Mouse (Mus musculus): ENCODE data around the gene Tmem135. TPM values are rescaled to one million over a fixed set of nuclear protein-coding genes. Genes with fewer than 3 reads are reported as not detected.

Gene Tmem135
- polyA plus RNA-seq, 1 experiment = not detected

DNA sequence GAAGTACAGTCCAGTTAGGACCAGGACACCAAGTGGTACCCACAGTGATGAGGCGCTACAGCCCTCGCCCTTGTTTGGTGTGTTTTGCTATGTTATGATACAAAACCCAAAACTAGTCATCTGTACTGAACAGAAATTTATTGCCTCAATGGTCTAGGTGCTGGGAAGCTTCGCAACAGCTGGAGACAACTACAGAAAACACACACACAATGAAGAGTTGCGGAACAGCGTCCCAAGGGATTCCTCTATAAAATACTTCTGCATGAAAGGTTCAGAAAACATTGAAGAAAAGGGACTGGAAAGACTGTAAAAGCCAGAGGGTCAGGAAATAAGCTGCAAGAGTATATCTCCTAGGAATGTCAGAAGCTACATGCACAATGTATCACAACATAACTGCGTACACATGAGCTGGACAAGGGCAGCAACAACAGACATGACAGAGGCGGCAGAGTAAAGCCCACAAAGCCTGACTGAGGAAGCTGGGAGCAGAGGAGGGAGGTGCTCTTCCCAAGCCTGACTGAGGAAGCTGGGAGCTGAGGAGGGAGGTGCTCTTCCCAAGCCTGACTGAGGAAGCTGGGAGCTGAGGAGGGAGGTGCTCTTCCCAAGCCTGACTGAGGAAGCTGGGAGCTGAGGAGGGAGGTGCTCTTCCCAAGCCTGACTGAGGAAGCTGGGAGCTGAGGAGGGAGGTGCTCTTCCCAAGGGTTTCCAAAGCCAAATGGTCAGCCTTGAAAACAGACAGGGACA, 137.8 kb downstream of the Tmem135 start:
- Histone ChIP-seq H3K4me3 (ENCODE audit: insufficient read depth, low read depth, low read length) (no peak overlapping the region), H3K27ac (ENCODE audit: insufficient read depth, low read depth, low read length) (no peak overlapping the region), H3K4me1 (ENCODE audit: control insufficient read depth, insufficient read depth, low read length) (peaks cover 2% of the 10 kb centered on the region; the same call in 1 of the 2 replicates)
- WGBS = 88% methylated on average over 7 of the region's 7 CpGs
- TF ChIP-seq POLR2A (IDR thresholded peaks at IDR 0.05; ENCODE audit: insufficient read depth, low read depth, low read length) = no peak
- TF ChIP-seq CTCF (IDR thresholded peaks at IDR 0.05; ENCODE audit: insufficient read depth, low read depth, low read length) = no peak

DNA sequence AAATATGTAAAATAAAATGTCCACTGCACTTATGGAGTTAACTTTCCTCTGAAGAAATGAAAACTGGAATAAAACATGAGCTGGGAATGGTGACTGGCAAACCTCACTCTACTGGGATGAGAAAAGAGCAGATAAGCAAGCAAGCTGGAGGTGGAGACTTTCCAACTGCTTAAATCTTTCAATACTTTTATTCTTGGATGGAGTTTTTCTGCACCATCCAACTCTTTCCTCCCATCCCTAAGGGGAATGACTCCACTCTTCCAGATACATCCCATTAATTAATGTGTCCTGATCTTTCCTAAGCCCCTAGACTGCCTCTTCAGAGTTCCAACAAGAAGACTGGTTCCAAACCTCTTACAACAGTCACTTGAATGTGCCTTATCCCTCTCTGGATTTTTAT, 143.1 kb downstream of the Tmem135 start:
- Histone ChIP-seq H3K4me3 (ENCODE audit: insufficient read depth, low read depth, low read length) (no peak overlapping the region), H3K4me1 (ENCODE audit: control insufficient read depth, insufficient read depth, low read length) (no peaks in the 10 kb centered on the region), H3K27ac (ENCODE audit: insufficient read depth, low read depth, low read length) (no peak overlapping the region)
- TF ChIP-seq POLR2A (IDR thresholded peaks at IDR 0.05; ENCODE audit: insufficient read depth, low read depth, low read length) (no peak), CTCF (IDR thresholded peaks at IDR 0.05; ENCODE audit: insufficient read depth, low read depth, low read length) (no peak)

DNA sequence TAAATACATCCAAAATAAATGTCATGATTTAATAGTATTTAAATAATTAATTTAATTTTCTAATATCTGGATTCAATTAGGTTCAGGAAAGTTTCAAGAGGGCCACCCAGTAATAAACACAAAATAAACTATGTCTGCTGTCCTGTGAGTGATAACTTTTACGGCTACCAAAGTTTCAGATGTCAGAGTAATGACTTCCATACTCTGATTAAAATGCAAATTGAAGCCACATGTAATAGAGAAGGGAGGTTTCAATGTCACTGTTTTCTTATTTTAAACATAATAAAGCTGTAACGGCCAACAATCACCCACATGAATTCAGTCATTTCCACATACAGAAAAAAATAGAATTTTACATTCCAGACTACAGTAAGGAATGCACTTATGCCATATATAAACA, 145.2 kb downstream of the Tmem135 start:
- 85% methylated on average over 2 of the region's 2 CpGs for WGBS
- TF ChIP-seq POLR2A (IDR thresholded peaks at IDR 0.05; ENCODE audit: insufficient read depth, low read depth, low read length) = no peak
- TF ChIP-seq CTCF (IDR thresholded peaks at IDR 0.05; ENCODE audit: insufficient read depth, low read depth, low read length) = no peak
- Histone ChIP-seq H3K27ac (ENCODE audit: insufficient read depth, low read depth, low read length) (no peak overlapping the region), H3K4me1 (ENCODE audit: control insufficient read depth, insufficient read depth, low read length) (no peaks in the 10 kb centered on the region), H3K4me3 (ENCODE audit: insufficient read depth, low read depth, low read length) (no peak overlapping the region)

DNA sequence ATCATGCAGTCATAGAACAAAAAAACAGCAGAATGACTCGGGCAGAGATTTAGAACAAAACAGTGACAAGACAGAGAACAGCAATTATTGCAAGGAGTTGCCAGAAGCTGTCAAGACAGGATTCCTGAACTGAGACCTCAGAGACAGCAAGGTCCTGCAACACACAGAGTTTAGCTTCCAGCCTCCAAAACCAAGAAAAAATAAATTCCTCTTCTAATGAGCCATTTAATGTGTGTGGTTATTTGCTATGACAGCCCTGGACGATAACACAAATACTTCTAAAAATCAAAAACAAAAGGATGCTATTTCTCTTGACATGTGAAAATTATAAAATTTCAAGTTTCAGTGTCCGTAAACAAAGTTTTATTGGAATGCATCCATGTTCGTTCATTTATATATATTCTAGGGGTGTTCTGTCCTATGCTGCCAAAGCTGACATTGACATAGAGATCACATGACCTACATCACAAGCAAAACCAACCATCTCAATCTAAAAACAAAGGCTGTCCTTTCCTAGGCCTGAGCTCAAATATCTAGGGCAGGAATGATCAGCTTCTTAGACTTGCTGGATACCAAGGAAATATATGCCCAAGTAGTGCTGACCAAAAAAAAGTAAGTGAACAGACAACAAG, 146.0 kb downstream of the Tmem135 start:
- no peak for TF ChIP-seq POLR2A (IDR thresholded peaks at IDR 0.05; ENCODE audit: insufficient read depth, low read depth, low read length)
- no peak for TF ChIP-seq CTCF (IDR thresholded peaks at IDR 0.05; ENCODE audit: insufficient read depth, low read depth, low read length)
- no peaks in the 10 kb centered on the region for H3K4me1 ChIP-seq (ENCODE audit: control insufficient read depth, insufficient read depth, low read length)
- no peak overlapping the region for H3K4me3 ChIP-seq (ENCODE audit: insufficient read depth, low read depth, low read length)
- 64% methylated on average over 4 of the region's 4 CpGs for WGBS
- H3K27ac ChIP-seq (ENCODE audit: insufficient read depth, low read depth, low read length) = no peak overlapping the region

DNA sequence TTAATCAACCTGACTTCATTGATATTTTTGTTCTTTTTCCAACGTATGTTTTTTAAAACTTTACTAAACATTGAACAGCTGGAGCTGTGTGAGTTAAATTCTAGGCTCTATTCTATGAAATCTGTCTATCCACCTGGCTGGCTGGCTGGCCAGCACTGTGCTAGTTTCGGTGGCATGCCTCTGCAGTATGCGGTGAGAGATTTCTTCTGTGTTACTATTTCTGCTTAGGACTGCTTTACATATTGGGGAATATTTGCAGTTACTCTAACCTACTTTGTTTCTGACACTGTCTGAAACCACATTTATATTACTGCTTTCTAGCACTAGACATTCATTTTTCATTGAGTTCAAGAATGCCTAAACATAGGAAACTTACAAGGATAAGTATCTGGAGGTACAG, 150.2 kb downstream of the Tmem135 start:
- WGBS = 87% methylated on average over 3 of the region's 3 CpGs
- H3K4me1 ChIP-seq (ENCODE audit: control insufficient read depth, insufficient read depth, low read length) = peaks cover 2% of the 10 kb centered on the region; the same call in 1 of the 2 replicates
- TF ChIP-seq CTCF (IDR thresholded peaks at IDR 0.05; ENCODE audit: insufficient read depth, low read depth, low read length) (no peak), POLR2A (IDR thresholded peaks at IDR 0.05; ENCODE audit: insufficient read depth, low read depth, low read length) (no peak)
- H3K4me3 ChIP-seq (ENCODE audit: insufficient read depth, low read depth, low read length) = no peak overlapping the region
- no peak overlapping the region for H3K27ac ChIP-seq (ENCODE audit: insufficient read depth, low read depth, low read length)

DNA sequence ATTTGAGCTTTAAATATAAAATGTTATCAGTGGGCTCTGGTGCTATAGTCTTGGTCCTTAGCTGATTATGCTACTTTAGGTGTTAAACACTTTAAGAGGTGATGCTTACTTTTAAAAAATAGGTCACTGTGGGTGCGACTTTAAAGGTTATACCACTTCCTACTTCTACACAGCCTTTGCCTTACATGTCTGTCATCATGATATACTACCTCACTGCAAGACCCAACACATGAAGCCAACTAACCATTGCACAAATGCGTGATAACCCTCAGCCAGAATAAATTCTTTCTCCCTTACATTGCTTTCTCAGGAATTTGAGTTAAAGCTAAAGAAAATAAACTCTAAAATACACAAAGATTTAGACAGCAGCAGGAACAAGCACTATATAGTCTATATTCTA, 150.7 kb downstream of the Tmem135 start:
- H3K4me3 ChIP-seq (ENCODE audit: insufficient read depth, low read depth, low read length) = no peak overlapping the region
- H3K27ac ChIP-seq (ENCODE audit: insufficient read depth, low read depth, low read length) = no peak overlapping the region
- 92% methylated on average over 2 of the region's 2 CpGs for WGBS
- peaks cover 2% of the 10 kb centered on the region; the same call in 1 of the 2 replicates for H3K4me1 ChIP-seq (ENCODE audit: control insufficient read depth, insufficient read depth, low read length)
- no peak for TF ChIP-seq CTCF (IDR thresholded peaks at IDR 0.05; ENCODE audit: insufficient read depth, low read depth, low read length)
- no peak for TF ChIP-seq POLR2A (IDR thresholded peaks at IDR 0.05; ENCODE audit: insufficient read depth, low read depth, low read length)

DNA sequence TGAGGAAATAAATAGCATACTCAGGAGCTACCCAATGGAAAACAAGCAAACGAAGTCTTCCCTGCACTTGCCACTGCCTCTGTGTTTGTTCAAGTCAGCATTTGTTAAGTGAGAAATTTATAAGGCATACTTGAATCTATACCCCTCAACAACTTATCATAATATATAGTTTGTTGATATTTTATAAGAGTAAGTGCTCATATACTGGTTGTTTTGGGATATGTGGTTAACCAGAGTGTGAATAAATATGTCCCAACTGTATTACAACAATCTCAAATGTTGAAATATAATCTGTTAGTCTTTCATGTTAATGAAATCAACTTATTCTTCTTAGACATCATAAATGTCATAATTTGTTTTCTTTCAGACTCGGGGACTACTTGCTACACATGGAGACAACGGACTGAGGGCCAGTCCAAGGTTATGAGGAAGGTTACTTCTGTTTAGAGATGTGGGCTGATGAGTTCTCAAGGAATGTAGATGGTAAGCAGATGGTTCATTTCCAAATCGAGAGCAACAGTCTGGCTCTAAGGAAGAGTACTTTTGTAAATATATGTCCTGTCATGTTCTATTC, 152.1 kb downstream of the Tmem135 start:
- no peak for TF ChIP-seq POLR2A (IDR thresholded peaks at IDR 0.05; ENCODE audit: insufficient read depth, low read depth, low read length)
- TF ChIP-seq CTCF (IDR thresholded peaks at IDR 0.05; ENCODE audit: insufficient read depth, low read depth, low read length) = no peak
- no peak overlapping the region for H3K4me3 ChIP-seq (ENCODE audit: insufficient read depth, low read depth, low read length)
- 89% methylated on average over 4 of the region's 4 CpGs for WGBS
- H3K27ac ChIP-seq (ENCODE audit: insufficient read depth, low read depth, low read length) = no peak overlapping the region
- H3K4me1 ChIP-seq (ENCODE audit: control insufficient read depth, insufficient read depth, low read length) = peaks cover 2% of the 10 kb centered on the region; the same call in 1 of the 2 replicates

DNA sequence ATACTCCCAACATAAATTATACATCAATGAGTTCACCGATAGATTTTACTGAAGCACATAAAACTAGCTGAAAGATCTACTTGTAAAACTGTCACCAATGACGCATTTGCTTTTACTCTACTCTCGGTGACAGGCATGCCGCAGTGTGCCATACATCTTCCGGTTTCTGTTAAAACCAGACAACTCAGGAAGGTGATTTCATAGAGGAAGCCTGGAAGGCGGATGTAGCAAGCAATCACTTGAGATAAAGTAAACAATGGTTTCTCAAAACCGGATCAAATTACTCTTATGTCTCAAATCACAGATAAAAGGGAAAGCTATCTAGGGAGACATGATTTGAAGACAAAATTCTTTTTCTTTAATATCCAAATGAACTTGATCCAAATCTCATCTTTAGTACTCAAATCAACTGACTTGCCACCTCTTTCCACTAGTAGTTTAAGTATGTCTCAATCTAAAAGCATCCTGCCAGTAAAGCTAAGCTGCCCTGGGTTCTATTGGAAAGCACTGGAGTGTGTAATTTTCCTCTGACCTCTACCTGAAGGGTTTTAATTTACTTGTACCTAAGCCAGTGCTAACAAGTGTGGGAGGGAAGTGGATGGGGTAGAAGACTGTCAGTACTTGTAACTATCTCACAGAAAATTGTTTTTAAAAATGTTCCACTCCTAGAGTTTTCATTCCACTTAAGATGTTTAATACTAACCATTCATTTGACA, 155.7 kb downstream of the Tmem135 start:
- H3K27ac ChIP-seq (ENCODE audit: insufficient read depth, low read depth, low read length) = no peak overlapping the region
- 76% methylated on average over 7 of the region's 7 CpGs for WGBS
- H3K4me3 ChIP-seq (ENCODE audit: insufficient read depth, low read depth, low read length) = no peak overlapping the region
- TF ChIP-seq CTCF (IDR thresholded peaks at IDR 0.05; ENCODE audit: insufficient read depth, low read depth, low read length) = no peak
- TF ChIP-seq POLR2A (IDR thresholded peaks at IDR 0.05; ENCODE audit: insufficient read depth, low read depth, low read length) = no peak
- peaks cover 2% of the 10 kb centered on the region; the same call in 1 of the 2 replicates for H3K4me1 ChIP-seq (ENCODE audit: control insufficient read depth, insufficient read depth, low read length)
